Mouse (Mus musculus): ENCODE data around the gene Wdr95.
"Not testable (repeated sequence)": the region's sequence is repeated elsewhere in the genome, so short reads cannot be mapped to it uniquely, and the experiment has no call there.

Wdr95 gene

GRCm38 (mm10) chr5:149517116-149517515, 11.4 kb upstream of the Wdr95 start:
- DNase-seq (ENCODE audit: low spot score in 2 of 2) = no peak

- no peak for DNase-seq (ENCODE audit: low spot score in 2 of 2)
Observed at GRCm38 (mm10) chr5:149520806-149521205, 7.7 kb upstream of the Wdr95 start.

GRCm38 (mm10) chr5:149523856-149524241, 4.6 kb upstream of the Wdr95 start:
- DNase-seq (ENCODE audit: low spot score in 2 of 2) = no peak

GRCm38 (mm10) chr5:149524242-149524858, 4.1 kb upstream of the Wdr95 start:
- DNase-seq (ENCODE audit: low spot score in 2 of 2) = peak; percentile 91 to 96

- peak in 1 of 2 experiments; percentile 16 for DNase-seq (ENCODE audit: low spot score in 2 of 2)
Observed at GRCm38 (mm10) chr5:149525055-149525785, 3.3 kb upstream of the Wdr95 start.

GRCm38 (mm10) chr5:149526467-149526951, 2.0 kb upstream of the Wdr95 start:
- peak; percentile 38 for DNase-seq (ENCODE audit: low spot score in 2 of 2)

- not testable (repeated sequence) for DNase-seq (ENCODE audit: low spot score in 2 of 2)
Observed at GRCm38 (mm10) chr5:149527292-149527691, 1.2 kb upstream of the Wdr95 start.

- no peak for DNase-seq (ENCODE audit: low spot score in 2 of 2)
Observed at GRCm38 (mm10) chr5:149533847-149534246, 5.4 kb downstream of the Wdr95 start.

GRCm38 (mm10) chr5:149536005-149536404, 7.5 kb downstream of the Wdr95 start:
- no peak for DNase-seq (ENCODE audit: low spot score in 2 of 2)

- DNase-seq (ENCODE audit: low spot score in 2 of 2) = peak; percentile 49 to 70
Observed at GRCm38 (mm10) chr5:149537796-149538511, 9.5 kb downstream of the Wdr95 start.

- DNase-seq (ENCODE audit: low spot score in 2 of 2) = peak in 1 of 2 experiments; percentile 36
Observed at GRCm38 (mm10) chr5:149538531-149538930, 10.1 kb downstream of the Wdr95 start.

GRCm38 (mm10) chr5:149539051-149539450, 10.6 kb downstream of the Wdr95 start:
- DNase-seq (ENCODE audit: low spot score in 2 of 2) = no peak

GRCm38 (mm10) chr5:149551179-149551578, 22.7 kb downstream of the Wdr95 start:
- DNase-seq (ENCODE audit: low spot score in 2 of 2) = no peak

- DNase-seq (ENCODE audit: low spot score in 2 of 2) = no peak
Observed at GRCm38 (mm10) chr5:149552742-149553141, 24.3 kb downstream of the Wdr95 start.

- DNase-seq (ENCODE audit: low spot score in 2 of 2) = no peak
Observed at GRCm38 (mm10) chr5:149553373-149553772, 24.9 kb downstream of the Wdr95 start.

GRCm38 (mm10) chr5:149554397-149554796, 25.9 kb downstream of the Wdr95 start:
- no peak for DNase-seq (ENCODE audit: low spot score in 2 of 2)

GRCm38 (mm10) chr5:149560903-149561588, 32.6 kb downstream of the Wdr95 start:
- peak in 1 of 2 experiments; percentile 57 for DNase-seq (ENCODE audit: low spot score in 2 of 2)

GRCm38 (mm10) chr5:149566026-149566425, 37.5 kb downstream of the Wdr95 start:
- no peak for DNase-seq (ENCODE audit: low spot score in 2 of 2)

GRCm38 (mm10) chr5:149566957-149567356, 38.5 kb downstream of the Wdr95 start:
- DNase-seq (ENCODE audit: low spot score in 2 of 2) = peak in 1 of 2 experiments; percentile 44

- no peak for DNase-seq (ENCODE audit: low spot score in 2 of 2)
Observed at GRCm38 (mm10) chr5:149568993-149569392, 40.5 kb downstream of the Wdr95 start.

- no peak for DNase-seq (ENCODE audit: low spot score in 2 of 2)
Observed at GRCm38 (mm10) chr5:149576977-149577376, 48.5 kb downstream of the Wdr95 start.

- DNase-seq (ENCODE audit: low spot score in 2 of 2) = no peak
Observed at GRCm38 (mm10) chr5:149577449-149577848, 49.0 kb downstream of the Wdr95 start.
